Mouse (Mus musculus): ENCODE measurements at regions not wholly inside any gene's neighbourhood (a gene's known extent, or its start where the extent isn't known, plus 50 kb on each side); places are given as distances from the start of the nearest gene placed in this dataset.
"Not testable (repeated sequence)": the region's sequence is repeated elsewhere in the genome, so short reads cannot be mapped to it uniquely, and the experiment has no call there.

GRCm38 (mm10) chr15:9954941-9955340, 206.3 kb upstream of the Spef2 start:
- DNase-seq (ENCODE audit: low spot score): no peak

- DNase-seq (ENCODE audit: low spot score): no peak
Measured at GRCm38 (mm10) chr15:9974999-9975398, 202.0 kb upstream of the Prlr start.

GRCm38 (mm10) chr15:10011289-10012234, 165.5 kb upstream of the Prlr start:
- peak; percentile 17 for DNase-seq (ENCODE audit: low spot score)

GRCm38 (mm10) chr15:10017216-10017615, 159.8 kb upstream of the Prlr start:
- DNase-seq (ENCODE audit: low spot score): no peak

- no peak for DNase-seq (ENCODE audit: low spot score)
Measured at GRCm38 (mm10) chr15:10029902-10030301, 147.1 kb upstream of the Prlr start.

GRCm38 (mm10) chr15:10035561-10035960, 141.5 kb upstream of the Prlr start:
- no peak for DNase-seq (ENCODE audit: low spot score)

- DNase-seq (ENCODE audit: low spot score): not testable (repeated sequence)
Measured at GRCm38 (mm10) chr15:10036576-10036975, 140.5 kb upstream of the Prlr start.

GRCm38 (mm10) chr15:10073580-10073979, 103.5 kb upstream of the Prlr start:
- no peak for DNase-seq (ENCODE audit: low spot score)

- no peak for DNase-seq (ENCODE audit: low spot score)
Measured at GRCm38 (mm10) chr15:10074916-10075315, 102.1 kb upstream of the Prlr start.

GRCm38 (mm10) chr15:10075391-10076060, 101.5 kb upstream of the Prlr start:
- DNase-seq (ENCODE audit: low spot score): no peak

GRCm38 (mm10) chr15:10076061-10076400, 101.0 kb upstream of the Prlr start:
- DNase-seq (ENCODE audit: low spot score): no peak

GRCm38 (mm10) chr15:10078434-10078833, 98.6 kb upstream of the Prlr start:
- DNase-seq (ENCODE audit: low spot score): no peak

GRCm38 (mm10) chr15:10079510-10079909, 97.5 kb upstream of the Prlr start:
- no peak for DNase-seq (ENCODE audit: low spot score)

GRCm38 (mm10) chr15:10088691-10089090, 88.3 kb upstream of the Prlr start:
- no peak for DNase-seq (ENCODE audit: low spot score)

- no peak for DNase-seq (ENCODE audit: low spot score)
Measured at GRCm38 (mm10) chr15:10090384-10091092, 86.5 kb upstream of the Prlr start.

GRCm38 (mm10) chr15:10103350-10103749, 73.7 kb upstream of the Prlr start:
- no peak for DNase-seq (ENCODE audit: low spot score)

- not testable (repeated sequence) for DNase-seq (ENCODE audit: low spot score)
Measured at GRCm38 (mm10) chr15:10105211-10105976, 71.6 kb upstream of the Prlr start.

- no peak for DNase-seq (ENCODE audit: low spot score)
Measured at GRCm38 (mm10) chr15:10106853-10107252, 70.2 kb upstream of the Prlr start.

Data from layer of hippocampus, adult 11-12 months (tissue).